Comparison of ENCODE assay signal across 7 mouse cellular contexts in genomic region chrX:50537785-50538159, GRCm38 (mm10).
DNase-seq lines count a peak whose midpoint lies in the region; ATAC-seq and TF ChIP-seq lines count a peak whose summit lies in the region.
"Not testable (repeated sequence)": the region's sequence is repeated elsewhere in the genome, so short reads cannot be mapped to it uniquely, and the experiment has no call there.

No protein-coding gene starts in this region.

- 53% methylated on average over 3 of the region's 4 CpGs for WGBS in forebrain, embryonic 11.5 days
- 45% methylated on average over 4 of the region's 4 CpGs for WGBS in heart, embryonic 15.5 days
- WGBS in intestine, embryonic 15.5 days, result 62% methylated on average over 4 of the region's 4 CpGs
- WGBS in limb, embryonic 15.5 days, result 62% methylated on average over 4 of the region's 4 CpGs
- 55% methylated on average over 4 of the region's 4 CpGs for WGBS in neural tube, embryonic 14.5 days

- H3K36me3 ChIP-seq in forebrain, embryonic 11.5 days (ENCODE audit: control insufficient read depth, insufficient read depth, low read length); heart, embryonic 15.5 days; intestine, embryonic 15.5 days; limb, embryonic 15.5 days; megakaryocyte, embryonic 14.5 days (replicated peaks; ENCODE audit: low read length); neural tube, embryonic 14.5 days (ENCODE audit: control insufficient read depth, insufficient read depth, low read length): not testable (repeated sequence)

- not testable (repeated sequence) for H3K4me1 ChIP-seq in bone marrow macrophage, adult 2 months (ENCODE audit: control insufficient read depth, insufficient read depth, low read length); forebrain, embryonic 11.5 days (replicated peaks; ENCODE audit: control insufficient read depth, insufficient read depth, low read length); heart, embryonic 15.5 days (replicated peaks); intestine, embryonic 15.5 days (replicated peaks); limb, embryonic 15.5 days; megakaryocyte, embryonic 14.5 days; neural tube, embryonic 14.5 days (ENCODE audit: control insufficient read depth, insufficient read depth, low read length)

- not testable (repeated sequence) for TF ChIP-seq CTCF in bone marrow macrophage, adult 2 months (IDR thresholded peaks at IDR 0.05; ENCODE audit: low read depth, low read length)

- peak overlapping the region; percentile 37; the same call in 1 of the 2 replicates for H3K9ac ChIP-seq in forebrain, embryonic 11.5 days (ENCODE audit: low read length)
- not testable (repeated sequence) for H3K9ac ChIP-seq in heart, embryonic 15.5 days; intestine, embryonic 15.5 days; limb, embryonic 15.5 days
- 0 out of 2 replicates have a peak overlapping the region, but pooled peaks have one; percentile 21 for H3K9ac ChIP-seq in neural tube, embryonic 14.5 days (replicated peaks; ENCODE audit: low read depth, low read length)

- H3K27ac ChIP-seq in bone marrow macrophage, adult 2 months (ENCODE audit: insufficient read depth, low read depth, low read length); forebrain, embryonic 11.5 days (ENCODE audit: low read depth, low read length); heart, embryonic 15.5 days; intestine, embryonic 15.5 days; limb, embryonic 15.5 days; neural tube, embryonic 14.5 days (ENCODE audit: low read depth, low read length): not testable (repeated sequence)

- peak overlapping the region; percentile 78 for H3K4me3 ChIP-seq in bone marrow macrophage, adult 2 months (ENCODE audit: insufficient read depth, low read length)
- peak overlapping the region; percentile 29; the same call in 1 of the 2 replicates for H3K4me3 ChIP-seq in forebrain, embryonic 11.5 days (ENCODE audit: low read depth, low read length)
- peak overlapping the region; percentile 49 for H3K4me3 ChIP-seq in heart, embryonic 15.5 days
- H3K4me3 ChIP-seq in intestine, embryonic 15.5 days (replicated peaks), result peak overlapping the region; percentile 38
- peak overlapping the region; percentile 41 for H3K4me3 ChIP-seq in limb, embryonic 15.5 days
- H3K4me3 ChIP-seq in megakaryocyte, embryonic 14.5 days (replicated peaks), result peak overlapping the region; percentile 89
- peak overlapping the region; percentile 33 for H3K4me3 ChIP-seq in neural tube, embryonic 14.5 days (ENCODE audit: low read depth, low read length)

- not testable (repeated sequence) for DNase-seq in forebrain, embryonic 11.5 days (ENCODE audit: low spot score)

- not testable (repeated sequence) for H3K9me3 ChIP-seq in forebrain, embryonic 11.5 days (ENCODE audit: control insufficient read depth, low read length); heart, embryonic 15.5 days (replicated peaks); intestine, embryonic 15.5 days; limb, embryonic 15.5 days; megakaryocyte, embryonic 14.5 days; neural tube, embryonic 14.5 days (ENCODE audit: control insufficient read depth, low read length)

- not testable (repeated sequence) for H3K27me3 ChIP-seq in forebrain, embryonic 11.5 days (ENCODE audit: control insufficient read depth, insufficient read depth, low read length); heart, embryonic 15.5 days; intestine, embryonic 15.5 days (replicated peaks); limb, embryonic 15.5 days; megakaryocyte, embryonic 14.5 days (replicated peaks); neural tube, embryonic 14.5 days (ENCODE audit: control insufficient read depth, insufficient read depth, low read length)

- ATAC-seq in forebrain, embryonic 11.5 days (replicated peaks; ENCODE audit: low FRiP score); heart, embryonic 15.5 days (replicated peaks; ENCODE audit: insufficient number of reproducible peaks, insufficient read depth, low FRiP score, low read depth); limb, embryonic 15.5 days (ENCODE audit: insufficient number of reproducible peaks, low FRiP score, low TSS enrichment, low read depth); neural tube, embryonic 14.5 days (ENCODE audit: low read depth): not testable (repeated sequence)
- peak; percentile 45; the same call in 1 of the 2 replicates for ATAC-seq in intestine, embryonic 15.5 days

- peak overlapping the region; percentile 29; the same call in 1 of the 2 replicates for H3K4me2 ChIP-seq in forebrain, embryonic 11.5 days (ENCODE audit: low read depth, low read length, severe bottlenecking)
- H3K4me2 ChIP-seq in heart, embryonic 15.5 days, result peak overlapping the region; percentile 44
- H3K4me2 ChIP-seq in intestine, embryonic 15.5 days (replicated peaks), result peak overlapping the region; percentile 26; the same call in 1 of the 2 replicates
- H3K4me2 ChIP-seq in limb, embryonic 15.5 days, result not testable (repeated sequence)
- peak overlapping the region; percentile 18; the same call in 1 of the 2 replicates for H3K4me2 ChIP-seq in neural tube, embryonic 14.5 days (ENCODE audit: low read depth, low read length)

- TF ChIP-seq POLR2A in bone marrow macrophage, adult 2 months (IDR thresholded peaks at IDR 0.05; ENCODE audit: borderline replicate concordance, low read depth, low read length), result not testable (repeated sequence)

Comparison
In these comparisons a context has a peak if more than half of its experiments do, and no peak if none do; other contexts are left out.
1. H3K4me3 ChIP-seq: peak in every context shown above with its lines; median percentile 89 in megakaryocyte, embryonic 14.5 days; 78 in bone marrow macrophage, adult 2 months; 49 in heart, embryonic 15.5 days; 41 in limb, embryonic 15.5 days; 38 in intestine, embryonic 15.5 days; 33 in neural tube, embryonic 14.5 days; 29 in forebrain, embryonic 11.5 days.